Mouse (Mus musculus): ENCODE measurements at regions not wholly inside any gene's neighbourhood (a gene's known extent, or its start where the extent isn't known, plus 50 kb on each side); places are given as distances from the start of the nearest gene placed in this dataset.

GRCm38 (mm10) chr12:31168221-31168890 is 72.2 kb upstream of the Gm6993 start:
- H3ac ChIP-seq (ENCODE audit: control insufficient read depth, insufficient read length, low read depth): no peak overlapping the region
- TF ChIP-seq CTCF (IDR thresholded peaks at IDR 0.05; ENCODE audit: control insufficient read depth, insufficient read depth, insufficient read length): no peak
- TF ChIP-seq FOSL1 (IDR thresholded peaks at IDR 0.05; ENCODE audit: insufficient read depth, low read length, poor library complexity, severe bottlenecking): no peak
- no peak for TF ChIP-seq MAX (IDR thresholded peaks at IDR 0.05)
- no peak for TF ChIP-seq MYOD1 (IDR thresholded peaks at IDR 0.05; ENCODE audit: control insufficient read depth, insufficient read length, low read depth)
- TF ChIP-seq MYOG (IDR thresholded peaks at IDR 0.05; ENCODE audit: control insufficient read depth, extremely low read depth, insufficient read length): no peak
- TF ChIP-seq USF1 (IDR thresholded peaks at IDR 0.05; ENCODE audit: low read depth): no peak

GRCm38 (mm10) chr12:31170111-31170510 is 70.5 kb upstream of the Gm6993 start:
- Histone ChIP-seq H3K79me2 (ENCODE audit: control insufficient read depth, insufficient read depth) (no peaks in the 10 kb centered on the region), H3K36me3 (ENCODE audit: control insufficient read depth, insufficient read depth) (no peaks in the 10 kb centered on the region), H3K27me3 (ENCODE audit: control insufficient read depth, insufficient read depth, insufficient read length) (no peaks in the 10 kb centered on the region), H3ac (ENCODE audit: control insufficient read depth, insufficient read length, low read depth) (no peak overlapping the region), H3K4me3 (ENCODE audit: insufficient read depth, poor library complexity, severe bottlenecking) (no peak overlapping the region), H3K79me3 (ENCODE audit: low read depth) (no peaks in the 10 kb centered on the region)
- no peak for TF ChIP-seq CTCF (IDR thresholded peaks at IDR 0.05; ENCODE audit: control insufficient read depth, insufficient read depth, insufficient read length)
- no peak for TF ChIP-seq CEBPB (IDR thresholded peaks at IDR 0.05; ENCODE audit: low read depth)
- TF ChIP-seq MYOD1 (IDR thresholded peaks at IDR 0.05; ENCODE audit: control insufficient read depth, insufficient read length, low read depth): no peak
- TF ChIP-seq USF1 (IDR thresholded peaks at IDR 0.05; ENCODE audit: low read depth): no peak
- TF ChIP-seq FOSL1 (IDR thresholded peaks at IDR 0.05; ENCODE audit: insufficient read depth, low read length, poor library complexity, severe bottlenecking): no peak
- no peak for TF ChIP-seq MAX (IDR thresholded peaks at IDR 0.05)
- no peak for TF ChIP-seq MYOG (IDR thresholded peaks at IDR 0.05; ENCODE audit: control insufficient read depth, extremely low read depth, insufficient read length)

More at GRCm38 (mm10) chr12:31168221-31168890, 72.2 kb upstream of the Gm6993 start:
- H3K79me3 ChIP-seq (ENCODE audit: low read depth): no peaks in the 10 kb centered on the region
- H3K79me2 ChIP-seq (ENCODE audit: control insufficient read depth, insufficient read depth): no peaks in the 10 kb centered on the region
- H3K27me3 ChIP-seq (ENCODE audit: control insufficient read depth, insufficient read depth, insufficient read length): no peaks in the 10 kb centered on the region
- H3K36me3 ChIP-seq (ENCODE audit: control insufficient read depth, insufficient read depth): no peaks in the 10 kb centered on the region
- H3K4me3 ChIP-seq (ENCODE audit: insufficient read depth, poor library complexity, severe bottlenecking): no peak overlapping the region

GRCm38 (mm10) chr12:31170546-31171160 is 69.9 kb upstream of the Gm6993 start:
- H3K36me3 ChIP-seq (ENCODE audit: control insufficient read depth, insufficient read depth): no peaks in the 10 kb centered on the region
- H3K79me2 ChIP-seq (ENCODE audit: control insufficient read depth, insufficient read depth): no peaks in the 10 kb centered on the region
- no peak overlapping the region for H3K4me3 ChIP-seq (ENCODE audit: insufficient read depth, poor library complexity, severe bottlenecking)
- no peaks in the 10 kb centered on the region for H3K27me3 ChIP-seq (ENCODE audit: control insufficient read depth, insufficient read depth, insufficient read length)
- no peak overlapping the region for H3ac ChIP-seq (ENCODE audit: control insufficient read depth, insufficient read length, low read depth)
- TF ChIP-seq FOSL1 (IDR thresholded peaks at IDR 0.05; ENCODE audit: insufficient read depth, low read length, poor library complexity, severe bottlenecking) (peak; percentile 22), MAX (IDR thresholded peaks at IDR 0.05) (peak; percentile 51), CTCF (IDR thresholded peaks at IDR 0.05; ENCODE audit: control insufficient read depth, insufficient read depth, insufficient read length) (no peak), CEBPB (IDR thresholded peaks at IDR 0.05; ENCODE audit: low read depth) (no peak), MYOD1 (IDR thresholded peaks at IDR 0.05; ENCODE audit: control insufficient read depth, insufficient read length, low read depth) (peak; percentile 35)
- no peaks in the 10 kb centered on the region for H3K79me3 ChIP-seq (ENCODE audit: low read depth)

GRCm38 (mm10) chr12:31171992-31172391 is 68.6 kb upstream of the Gm6993 start:
- H3K36me3 ChIP-seq (ENCODE audit: control insufficient read depth, insufficient read depth): no peaks in the 10 kb centered on the region
- H3K27me3 ChIP-seq (ENCODE audit: control insufficient read depth, insufficient read depth, insufficient read length): no peaks in the 10 kb centered on the region
- no peak overlapping the region for H3K4me3 ChIP-seq (ENCODE audit: insufficient read depth, poor library complexity, severe bottlenecking)
- TF ChIP-seq MYOG (IDR thresholded peaks at IDR 0.05; ENCODE audit: control insufficient read depth, extremely low read depth, insufficient read length) (no peak), USF1 (IDR thresholded peaks at IDR 0.05; ENCODE audit: low read depth) (no peak), FOSL1 (IDR thresholded peaks at IDR 0.05; ENCODE audit: insufficient read depth, low read length, poor library complexity, severe bottlenecking) (no peak), CEBPB (IDR thresholded peaks at IDR 0.05; ENCODE audit: low read depth) (no peak)
- no peaks in the 10 kb centered on the region for H3K79me3 ChIP-seq (ENCODE audit: low read depth)
- H3K79me2 ChIP-seq (ENCODE audit: control insufficient read depth, insufficient read depth): no peaks in the 10 kb centered on the region
- H3ac ChIP-seq (ENCODE audit: control insufficient read depth, insufficient read length, low read depth): no peak overlapping the region

- Histone ChIP-seq H3K27me3 (ENCODE audit: control insufficient read depth, insufficient read depth, insufficient read length) (no peaks in the 10 kb centered on the region), H3K79me3 (ENCODE audit: low read depth) (no peaks in the 10 kb centered on the region), H3K79me2 (ENCODE audit: control insufficient read depth, insufficient read depth) (no peaks in the 10 kb centered on the region), H3ac (ENCODE audit: control insufficient read depth, insufficient read length, low read depth) (no peak overlapping the region), H3K36me3 (ENCODE audit: control insufficient read depth, insufficient read depth) (no peaks in the 10 kb centered on the region), H3K4me3 (ENCODE audit: insufficient read depth, poor library complexity, severe bottlenecking) (no peak overlapping the region)
- TF ChIP-seq CEBPB (IDR thresholded peaks at IDR 0.05; ENCODE audit: low read depth) (no peak), USF1 (IDR thresholded peaks at IDR 0.05; ENCODE audit: low read depth) (no peak), FOSL1 (IDR thresholded peaks at IDR 0.05; ENCODE audit: insufficient read depth, low read length, poor library complexity, severe bottlenecking) (no peak), CTCF (IDR thresholded peaks at IDR 0.05; ENCODE audit: control insufficient read depth, insufficient read depth, insufficient read length) (no peak), MYOG (IDR thresholded peaks at IDR 0.05; ENCODE audit: control insufficient read depth, extremely low read depth, insufficient read length) (no peak), MAX (IDR thresholded peaks at IDR 0.05) (no peak), MYOD1 (IDR thresholded peaks at IDR 0.05; ENCODE audit: control insufficient read depth, insufficient read length, low read depth) (no peak)
Measured at GRCm38 (mm10) chr12:31172451-31173318, 67.9 kb upstream of the Gm6993 start.

All from C2C12 (cell line).